Mouse (Mus musculus): Measurements from ENCODE around the gene Txndc2. TPM values are rescaled to one million over a fixed set of nuclear protein-coding genes. Genes with fewer than 3 reads are reported as not detected.

Gene Txndc2
- 0.08 TPM in 1 of 2 replicates, not detected in the other for polyA plus RNA-seq (2015; fragmentation: Nextera tagmentation; extraction: Ambion mirVana)

DNA sequence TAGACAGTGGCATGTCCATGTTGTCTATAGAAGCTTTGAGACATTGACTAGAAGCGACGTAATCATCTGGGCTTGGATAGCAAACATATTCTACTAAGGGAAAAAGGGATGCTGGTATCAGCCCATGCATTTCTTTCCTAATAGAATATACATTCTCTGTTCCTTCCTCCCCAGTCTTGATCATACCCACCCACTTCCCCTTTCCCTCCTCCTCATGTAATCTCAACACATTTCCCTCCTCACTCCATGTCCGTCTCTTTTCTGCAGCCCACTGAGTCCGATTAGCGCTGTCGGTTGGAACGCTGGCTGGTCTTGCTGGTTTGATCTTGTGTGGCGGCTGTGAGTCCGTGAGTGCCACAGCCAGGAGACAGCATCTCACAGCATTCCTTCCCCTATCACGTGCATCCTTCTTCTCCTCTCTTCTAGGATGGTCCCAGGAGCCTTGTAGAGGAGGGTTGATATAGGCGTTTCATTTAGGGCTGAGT lies at the start of gene Txndc2:
Gene Txndc2 (minus strand): TSS at position 435 of the 485 bp plus-strand sequence.
- no peak within 1 kb of the TSS for H3K4me3 ChIP-seq
- no peaks in the 10 kb centered on the region for H3K9me3 ChIP-seq
- no peak within 1 kb of the TSS for H3K9ac ChIP-seq
- peaks cover 19% of the 10 kb centered on the region for H3K4me1 ChIP-seq
- ATAC-seq (ENCODE audit: insufficient number of reproducible peaks, low FRiP score, low TSS enrichment, low read depth), result no peak
- no peaks in the 10 kb centered on the region for H3K27me3 ChIP-seq
- H3K36me3 ChIP-seq, result no peaks in the 10 kb centered on the region
- WGBS, result 85% methylated on average over 11 of the region's 11 CpGs
- H3K27ac ChIP-seq, result peak within 1 kb of the TSS; percentile 69
- peak within 1 kb of the TSS; percentile 22; the same call in 1 of the 2 replicates for H3K4me2 ChIP-seq

DNA sequence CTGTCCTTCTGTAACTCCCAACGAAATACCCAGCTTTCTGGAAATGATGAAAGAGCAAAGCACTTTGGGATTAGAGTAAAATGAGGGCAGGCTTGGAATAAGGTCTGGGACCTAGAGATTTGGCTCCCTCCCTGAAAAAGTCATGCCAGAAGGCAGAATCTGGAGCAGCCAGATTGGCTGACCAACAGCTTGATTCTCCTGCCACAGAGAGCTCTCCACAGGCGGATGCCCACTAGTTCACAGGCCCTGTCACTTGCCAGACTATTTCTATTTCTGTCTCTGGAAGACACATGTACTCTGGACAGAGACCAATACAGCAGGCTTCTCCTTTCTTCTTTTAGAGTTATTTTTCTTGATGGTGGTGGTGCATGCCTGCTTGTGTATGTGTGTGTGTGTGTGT lies 41.8 kb upstream of the Txndc2 start:
- Histone ChIP-seq H3K27ac (no peak overlapping the region), H3K36me3 (no peaks in the 10 kb centered on the region), H3K9ac (no peak overlapping the region), H3K9me3 (no peaks in the 10 kb centered on the region), H3K4me1 (peaks cover 9% of the 10 kb centered on the region), H3K4me3 (no peak overlapping the region), H3K27me3 (no peaks in the 10 kb centered on the region), H3K4me2 (no peak overlapping the region)
- no peak for ATAC-seq (ENCODE audit: insufficient number of reproducible peaks, low FRiP score, low TSS enrichment, low read depth)
- 78% methylated on average over 2 of the region's 2 CpGs for WGBS

DNA sequence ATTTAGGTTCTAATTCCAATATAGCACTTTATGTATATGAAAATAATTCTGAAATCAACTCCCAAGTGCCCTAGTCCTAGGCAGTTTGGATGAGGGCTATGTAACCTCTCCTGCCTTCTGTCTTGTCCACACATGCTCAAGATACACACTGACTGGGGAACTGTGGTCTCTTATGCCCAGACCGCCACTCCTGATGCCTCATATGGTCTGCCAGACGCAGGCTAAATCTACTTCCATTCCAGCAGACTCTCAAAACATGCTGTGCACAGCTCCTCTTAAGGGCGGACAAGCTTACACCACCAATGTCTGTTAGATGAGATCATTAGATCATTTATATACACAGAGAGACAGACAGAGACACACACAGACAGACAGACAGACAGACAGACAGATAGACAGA lies 41.3 kb upstream of the Txndc2 start:
- 74% methylated on average over 3 of the region's 3 CpGs for WGBS
- no peaks in the 10 kb centered on the region for H3K27me3 ChIP-seq
- H3K4me3 ChIP-seq, result no peak overlapping the region
- no peak overlapping the region for H3K9ac ChIP-seq
- peaks cover 9% of the 10 kb centered on the region for H3K4me1 ChIP-seq
- no peaks in the 10 kb centered on the region for H3K9me3 ChIP-seq
- ATAC-seq (ENCODE audit: insufficient number of reproducible peaks, low FRiP score, low TSS enrichment, low read depth), result no peak
- no peak overlapping the region for H3K4me2 ChIP-seq
- no peak overlapping the region for H3K27ac ChIP-seq
- H3K36me3 ChIP-seq, result no peaks in the 10 kb centered on the region

DNA sequence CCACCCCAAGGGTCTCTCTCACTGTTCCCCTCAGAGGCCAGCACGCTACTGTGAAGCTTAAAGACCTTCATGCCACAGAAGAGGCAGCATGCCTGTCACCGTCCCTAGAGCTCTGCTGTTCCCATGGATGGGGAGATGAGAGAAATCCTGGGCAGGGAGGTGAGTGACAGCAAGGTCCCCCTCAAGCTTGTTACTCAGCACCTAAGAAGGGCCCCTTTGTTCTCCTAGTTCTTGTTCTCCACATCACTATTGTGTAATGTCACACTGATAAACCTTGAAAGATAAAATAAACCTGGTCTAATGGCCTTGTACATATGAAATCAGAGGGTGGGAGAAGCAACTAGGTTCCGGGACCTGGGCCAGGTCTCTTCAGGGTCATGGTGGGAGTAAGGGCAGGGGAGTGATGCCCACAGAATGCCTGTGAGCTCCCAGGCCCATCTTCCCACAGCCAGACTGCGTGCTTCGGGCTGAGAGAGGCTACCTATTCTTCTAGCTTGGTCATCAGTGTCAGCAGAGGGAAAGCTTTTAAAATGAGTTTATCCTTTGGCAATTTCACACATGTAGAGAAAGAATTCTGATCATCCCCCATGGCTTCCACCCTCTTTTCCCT lies 40.2 kb upstream of the Txndc2 start:
- H3K4me1 ChIP-seq, result peaks cover 9% of the 10 kb centered on the region
- H3K4me3 ChIP-seq, result no peak overlapping the region
- no peak for ATAC-seq (ENCODE audit: insufficient number of reproducible peaks, low FRiP score, low TSS enrichment, low read depth)
- H3K9ac ChIP-seq, result no peak overlapping the region
- H3K36me3 ChIP-seq, result no peaks in the 10 kb centered on the region
- H3K27ac ChIP-seq, result no peak overlapping the region
- H3K27me3 ChIP-seq, result no peaks in the 10 kb centered on the region
- no peaks in the 10 kb centered on the region for H3K9me3 ChIP-seq
- H3K4me2 ChIP-seq, result no peak overlapping the region
- 91% methylated on average over 5 of the region's 5 CpGs for WGBS

DNA sequence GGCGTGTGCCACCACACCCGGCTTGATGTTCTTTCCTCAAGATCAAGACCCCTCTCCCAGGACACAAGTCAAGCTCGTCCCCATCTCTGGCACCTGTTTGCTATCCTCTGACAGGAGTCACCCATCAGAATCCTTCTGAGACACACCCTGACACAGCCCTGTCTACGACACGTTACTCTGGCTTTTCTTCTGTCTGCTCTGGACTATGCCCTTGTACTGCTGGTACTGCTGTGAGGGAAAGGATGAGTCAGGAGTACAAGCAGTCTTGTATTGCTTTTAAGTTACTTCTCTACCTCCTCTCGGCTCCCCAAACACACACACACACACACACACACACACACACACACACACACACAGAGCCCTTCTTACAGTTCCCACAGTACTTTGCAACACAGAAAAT lies 39.5 kb upstream of the Txndc2 start:
- no peak for ATAC-seq (ENCODE audit: insufficient number of reproducible peaks, low FRiP score, low TSS enrichment, low read depth)
- Histone ChIP-seq H3K4me1 (peaks cover 9% of the 10 kb centered on the region), H3K9me3 (no peaks in the 10 kb centered on the region), H3K9ac (no peak overlapping the region), H3K4me2 (no peak overlapping the region), H3K27me3 (no peaks in the 10 kb centered on the region), H3K36me3 (no peaks in the 10 kb centered on the region), H3K27ac (no peak overlapping the region), H3K4me3 (no peak overlapping the region)
- 84% methylated on average over 6 of the region's 6 CpGs for WGBS

DNA sequence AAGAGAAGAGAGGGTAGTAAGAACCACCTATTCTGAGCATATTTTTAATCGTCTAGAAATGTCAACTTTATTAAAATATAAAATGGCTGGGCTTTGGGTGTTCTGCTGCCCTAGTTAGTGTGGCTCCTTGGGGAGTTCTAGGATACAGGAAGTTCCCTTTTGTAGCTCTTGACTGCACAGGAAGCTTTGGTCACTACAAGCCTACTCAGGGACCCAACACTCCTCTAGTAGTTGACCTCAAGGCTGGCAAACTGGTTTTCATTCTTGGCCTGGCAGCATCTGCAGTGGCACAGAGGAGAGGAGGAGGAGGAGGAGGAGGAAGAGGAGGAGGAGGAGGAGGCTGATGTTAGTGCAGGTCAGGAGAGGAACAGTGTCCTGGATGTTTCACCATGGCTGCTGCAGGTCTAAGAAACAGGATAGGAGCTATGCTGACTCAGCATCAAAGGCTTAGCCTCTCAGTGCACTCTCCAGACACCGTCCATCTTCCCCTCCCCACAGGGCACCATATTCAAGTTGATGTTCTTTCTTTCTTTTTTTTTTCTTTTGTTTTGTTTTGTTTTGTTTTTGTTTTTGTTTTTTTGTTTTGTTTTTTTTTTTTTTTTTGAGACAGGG lies 38.9 kb upstream of the Txndc2 start:
- ATAC-seq (ENCODE audit: insufficient number of reproducible peaks, low FRiP score, low TSS enrichment, low read depth), result no peak
- 83% methylated on average over 2 of the region's 2 CpGs for WGBS
- no peak overlapping the region for H3K27ac ChIP-seq
- no peaks in the 10 kb centered on the region for H3K36me3 ChIP-seq
- H3K9ac ChIP-seq, result no peak overlapping the region
- H3K4me2 ChIP-seq, result no peak overlapping the region
- no peaks in the 10 kb centered on the region for H3K27me3 ChIP-seq
- H3K4me1 ChIP-seq, result peaks cover 9% of the 10 kb centered on the region
- no peak overlapping the region for H3K4me3 ChIP-seq
- H3K9me3 ChIP-seq, result no peaks in the 10 kb centered on the region

DNA sequence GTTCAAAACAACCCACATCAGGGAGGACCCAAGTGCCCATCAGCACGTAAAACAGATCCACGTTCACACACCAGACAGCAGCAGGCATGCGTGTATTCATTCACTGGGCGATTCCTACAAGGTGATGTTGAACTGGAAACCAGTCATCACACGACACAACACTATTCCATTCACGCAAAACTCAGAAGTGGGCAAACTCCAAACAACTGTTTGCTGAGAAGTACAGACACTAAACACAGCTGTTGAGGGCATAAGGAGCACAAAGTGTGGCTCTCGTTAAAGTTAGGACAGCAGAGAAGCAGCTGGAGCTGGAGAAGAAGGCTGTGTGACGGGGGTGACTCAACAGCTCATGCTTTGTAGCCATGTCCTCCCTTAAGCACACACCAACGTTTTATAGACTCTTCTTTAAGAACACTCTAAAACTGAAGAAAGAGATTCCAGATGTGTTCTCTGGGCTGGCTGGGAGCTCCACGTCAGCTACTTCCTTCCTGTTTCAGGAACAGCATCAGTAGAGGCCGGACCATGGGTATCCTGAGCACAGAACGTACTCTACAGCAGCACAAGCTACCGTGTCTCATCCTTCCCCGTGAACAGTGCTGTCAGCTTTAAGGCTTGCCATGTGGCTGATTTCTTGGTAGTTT lies 38.0 kb upstream of the Txndc2 start:
- 30% methylated on average over 14 of the region's 14 CpGs for WGBS
- Histone ChIP-seq H3K4me1 (peaks cover 9% of the 10 kb centered on the region), H3K9me3 (no peaks in the 10 kb centered on the region), H3K27me3 (no peaks in the 10 kb centered on the region), H3K4me2 (0 out of 2 replicates have a peak overlapping the region, but pooled peaks have one; percentile 1), H3K36me3 (no peaks in the 10 kb centered on the region), H3K4me3 (no peak overlapping the region), H3K9ac (no peak overlapping the region), H3K27ac (peak overlapping the region; percentile 76)
- 0 out of 2 replicates have a peak, but pooled peaks have one; percentile 33 for ATAC-seq (ENCODE audit: insufficient number of reproducible peaks, low FRiP score, low TSS enrichment, low read depth)

DNA sequence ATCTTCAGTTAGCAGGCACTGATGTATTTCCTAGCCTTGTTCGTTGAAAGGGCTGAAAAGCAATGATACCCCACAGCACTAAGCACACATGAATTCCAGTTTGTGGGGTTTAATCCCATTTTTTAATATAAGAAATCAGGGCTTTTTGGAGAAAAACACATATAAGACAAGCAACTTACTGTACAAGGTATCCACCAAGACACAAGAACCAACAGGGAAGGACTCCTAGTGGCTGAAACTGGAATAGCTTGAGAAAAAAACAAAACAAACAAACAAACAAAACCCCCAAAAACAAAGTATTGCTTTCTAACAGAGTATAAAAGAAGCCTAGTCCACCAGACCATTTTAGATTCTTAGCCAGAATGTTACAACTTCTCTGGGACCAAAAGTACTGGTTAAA lies 35.8 kb upstream of the Txndc2 start:
- no peaks in the 10 kb centered on the region for H3K9me3 ChIP-seq
- H3K4me1 ChIP-seq, result peaks cover 9% of the 10 kb centered on the region
- no peak overlapping the region for H3K27ac ChIP-seq
- no peaks in the 10 kb centered on the region for H3K36me3 ChIP-seq
- H3K27me3 ChIP-seq, result no peaks in the 10 kb centered on the region
- H3K4me3 ChIP-seq, result no peak overlapping the region
- no peak for ATAC-seq (ENCODE audit: insufficient number of reproducible peaks, low FRiP score, low TSS enrichment, low read depth)
- no peak overlapping the region for H3K9ac ChIP-seq
- 92% methylated on average over 1 of the region's 1 CpGs for WGBS
- no peak overlapping the region for H3K4me2 ChIP-seq

DNA sequence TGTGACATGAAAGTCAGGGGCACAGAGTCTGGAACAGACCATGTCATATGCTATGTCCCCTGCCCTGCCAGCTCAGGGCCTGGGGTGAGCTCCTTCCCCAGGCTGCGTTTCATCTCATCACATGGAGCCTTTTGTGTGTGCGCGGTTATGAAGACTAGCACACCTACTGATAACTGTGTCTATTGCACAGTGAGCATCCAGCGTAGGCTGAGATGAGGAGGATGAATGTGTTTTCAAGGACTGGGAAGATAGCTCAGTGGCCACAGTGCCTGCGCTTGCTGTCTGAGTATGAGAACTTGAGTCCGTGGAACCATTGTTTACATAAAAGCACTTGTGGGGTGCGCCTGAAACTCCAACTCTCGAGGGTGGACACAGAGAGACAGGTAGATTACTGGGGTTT lies 34.6 kb upstream of the Txndc2 start:
- Histone ChIP-seq H3K4me2 (no peak overlapping the region), H3K27me3 (no peaks in the 10 kb centered on the region), H3K4me3 (no peak overlapping the region), H3K36me3 (no peaks in the 10 kb centered on the region), H3K4me1 (peaks cover 9% of the 10 kb centered on the region), H3K9ac (no peak overlapping the region), H3K9me3 (no peaks in the 10 kb centered on the region), H3K27ac (no peak overlapping the region)
- ATAC-seq (ENCODE audit: insufficient number of reproducible peaks, low FRiP score, low TSS enrichment, low read depth), result no peak
- 89% methylated on average over 8 of the region's 8 CpGs for WGBS

DNA sequence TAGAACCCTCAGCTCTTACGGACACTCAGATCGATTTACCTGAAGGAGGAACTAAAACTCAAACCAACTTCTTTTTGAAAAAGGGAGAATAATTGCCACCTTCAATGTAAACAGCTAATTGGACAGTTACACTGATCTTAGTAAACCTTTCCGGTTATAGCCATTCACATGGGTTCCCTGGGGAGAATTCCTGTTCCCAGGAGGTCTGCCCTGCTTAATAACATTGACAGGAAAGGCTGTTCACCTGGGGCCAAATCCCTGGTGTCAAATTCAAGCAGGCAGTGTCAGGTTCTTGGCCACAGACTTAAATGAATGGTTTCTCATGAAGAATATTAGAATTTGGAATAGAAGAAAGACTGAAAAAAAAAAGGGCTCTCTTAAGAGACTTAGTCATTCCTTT lies 34.0 kb upstream of the Txndc2 start:
- no peak overlapping the region for H3K9ac ChIP-seq
- ATAC-seq (ENCODE audit: insufficient number of reproducible peaks, low FRiP score, low TSS enrichment, low read depth), result no peak
- peaks cover 9% of the 10 kb centered on the region for H3K4me1 ChIP-seq
- H3K9me3 ChIP-seq, result no peaks in the 10 kb centered on the region
- H3K27me3 ChIP-seq, result no peaks in the 10 kb centered on the region
- no peak overlapping the region for H3K4me2 ChIP-seq
- WGBS, result 58% methylated on average over 3 of the region's 3 CpGs
- H3K27ac ChIP-seq, result no peak overlapping the region
- H3K36me3 ChIP-seq, result no peaks in the 10 kb centered on the region
- H3K4me3 ChIP-seq, result no peak overlapping the region

DNA sequence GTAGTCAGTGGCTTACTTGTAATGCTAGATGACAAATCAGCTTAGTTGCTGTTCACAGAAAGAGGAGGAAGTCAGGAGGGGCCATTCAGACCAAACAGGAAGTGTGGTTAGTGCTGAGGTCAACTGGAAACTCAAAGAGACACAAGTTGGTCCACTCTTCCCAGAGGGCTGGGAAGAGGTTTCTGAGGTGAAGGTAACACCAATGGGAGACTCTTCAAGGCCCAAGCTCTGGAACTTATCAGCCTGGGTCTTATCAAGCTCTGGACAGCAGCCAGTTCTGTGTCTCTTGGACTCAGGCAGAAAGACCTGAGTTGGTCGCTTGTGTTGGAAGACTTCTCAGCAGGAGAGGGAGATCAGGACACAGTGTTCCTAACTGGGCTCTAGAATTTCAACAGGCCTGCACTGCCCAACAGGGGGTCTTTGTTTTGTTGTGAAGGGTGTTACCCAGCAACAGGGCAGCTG lies 32.8 kb upstream of the Txndc2 start:
- H3K4me2 ChIP-seq, result no peak overlapping the region
- no peak overlapping the region for H3K4me3 ChIP-seq
- WGBS, result 67% methylated on average over 1 of the region's 1 CpGs
- H3K4me1 ChIP-seq, result peaks cover 4% of the 10 kb centered on the region
- no peaks in the 10 kb centered on the region for H3K9me3 ChIP-seq
- ATAC-seq (ENCODE audit: insufficient number of reproducible peaks, low FRiP score, low TSS enrichment, low read depth), result no peak
- H3K27me3 ChIP-seq, result no peaks in the 10 kb centered on the region
- no peaks in the 10 kb centered on the region for H3K36me3 ChIP-seq
- no peak overlapping the region for H3K27ac ChIP-seq
- H3K9ac ChIP-seq, result no peak overlapping the region

DNA sequence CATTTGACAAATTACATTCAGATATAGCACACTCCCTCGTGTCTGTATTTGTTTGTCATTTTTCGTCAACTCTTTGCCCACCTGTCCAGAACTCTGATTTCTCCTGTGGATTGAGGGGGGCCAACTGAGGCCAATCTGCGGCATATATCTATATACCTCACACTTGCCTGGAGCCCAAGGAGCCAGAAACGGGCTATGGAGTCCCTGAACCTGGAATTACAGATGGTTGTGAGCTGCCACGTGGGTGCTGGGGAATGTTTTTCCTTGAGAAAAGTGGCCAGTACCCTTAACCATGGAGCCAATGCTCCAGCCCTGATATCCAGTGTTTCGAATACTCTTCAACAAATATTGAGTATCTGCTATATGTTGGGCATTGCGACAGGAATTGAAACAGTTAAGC lies 31.0 kb upstream of the Txndc2 start:
- WGBS, result 92% methylated on average over 7 of the region's 7 CpGs
- H3K36me3 ChIP-seq, result no peaks in the 10 kb centered on the region
- H3K9ac ChIP-seq, result no peak overlapping the region
- H3K27ac ChIP-seq, result no peak overlapping the region
- no peak overlapping the region for H3K4me2 ChIP-seq
- ATAC-seq (ENCODE audit: insufficient number of reproducible peaks, low FRiP score, low TSS enrichment, low read depth), result no peak
- H3K9me3 ChIP-seq, result no peaks in the 10 kb centered on the region
- H3K4me3 ChIP-seq, result no peak overlapping the region
- no peaks in the 10 kb centered on the region for H3K4me1 ChIP-seq
- no peaks in the 10 kb centered on the region for H3K27me3 ChIP-seq

All from limb, embryonic 15.5 days (tissue).